Mouse (Mus musculus) heart, postnatal 0 days (tissue): Measurements from ENCODE around the gene Cpeb3.

ENCODE experiments used
- CTCF ChIP-seq: IDR thresholded peaks from 2 replicates; pipeline ENCODE4 v1.5.1; 2016; ENCODE audit warnings: antibody characterized with exemption, control low read depth, low read depth
- EP300 ChIP-seq: IDR thresholded peaks from 2 replicates; pipeline ENCODE4 v1.6.1; 2016; ENCODE audit warnings: antibody characterized with exemption, low read depth

- TF ChIP-seq CTCF (no peak), EP300 (no peak)
These were observed 38.5 kb upstream of the Cpeb3 start for GRCm38 (mm10) chr19:37246859-37247258.
